Mouse (Mus musculus) erythroid progenitor cell, adult 5-6 weeks (primary cell): ENCODE data around the gene Smyd4. TPM values are rescaled to one million over a fixed set of nuclear protein-coding genes. Genes with fewer than 3 reads are reported as not detected.
A peak's percentile ranks its signal among the peaks of the same experiment; 100 is the strongest.

Experiments used
- ATAC-seq: replicated peaks from 2 replicates; pipeline ENCODE4 v1.8.0; 2016; ENCODE audit warnings: moderate number of reproducible peaks, mild to moderate bottlenecking, moderate TSS enrichment, inconsistent platforms; ENCODE audit not compliant: poor library complexity, low FRiP score, severe bottlenecking
- total RNA-seq, 2 experiments: library from RNA; stranded (forward) in 1 of 2; stranded (reverse) in 1 of 2; fragments of 150-400 nt in 1 of 2; fragments of 186-747, 209-891 nt in 1 of 2; gene quantifications; 2 replicates each; pipeline versions ENCODE4 v1.2.3 to v1.2.4; 2015 to 2017; ENCODE audit warnings: low replicate concordance in 2 of 2

The Smyd4 gene
- total RNA-seq, 2 experiments from 2014 or later = 1.1 to 8.4 TPM

GRCm38 (mm10) chr11:75448575-75448974 is 100.3 kb downstream of the Smyd4 start:
- peak; percentile 36; the same call in 1 of the 2 replicates for ATAC-seq

- ATAC-seq = peak; percentile 47
Measured at GRCm38 (mm10) chr11:75449695-75450094, 101.5 kb downstream of the Smyd4 start.

DNA sequence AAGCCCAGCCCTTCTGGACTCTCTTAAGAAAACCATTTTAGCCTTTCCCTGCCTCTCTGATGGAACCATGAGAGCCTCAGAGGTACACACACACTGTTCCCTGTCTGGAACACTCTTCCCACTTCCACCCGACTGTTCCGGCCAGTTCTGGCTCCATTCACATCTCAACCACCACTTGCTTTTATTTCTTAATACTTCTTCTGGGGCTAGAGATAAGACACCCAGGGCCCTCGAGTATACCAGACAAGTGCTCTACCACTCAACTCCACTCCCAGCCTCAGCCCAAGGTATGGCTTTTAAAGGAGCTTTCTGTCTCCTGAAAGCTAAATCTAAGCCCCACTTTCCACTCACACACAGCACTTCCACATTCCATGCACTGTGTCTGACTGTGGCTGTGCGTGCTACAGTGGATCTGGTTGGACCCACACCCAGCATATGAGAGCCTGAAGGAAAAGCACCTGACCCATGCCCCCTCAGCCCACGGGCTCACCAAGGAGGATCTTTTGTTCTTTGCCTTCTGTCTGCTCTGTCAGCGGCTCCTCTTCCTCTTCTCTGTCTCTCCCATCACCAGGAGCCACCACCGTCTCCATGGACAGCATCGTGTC is 102.2 kb downstream of the Smyd4 start:
- ATAC-seq = peak; percentile 64

GRCm38 (mm10) chr11:75450936-75451335 is 102.7 kb downstream of the Smyd4 start:
- ATAC-seq = peak; percentile 55

DNA sequence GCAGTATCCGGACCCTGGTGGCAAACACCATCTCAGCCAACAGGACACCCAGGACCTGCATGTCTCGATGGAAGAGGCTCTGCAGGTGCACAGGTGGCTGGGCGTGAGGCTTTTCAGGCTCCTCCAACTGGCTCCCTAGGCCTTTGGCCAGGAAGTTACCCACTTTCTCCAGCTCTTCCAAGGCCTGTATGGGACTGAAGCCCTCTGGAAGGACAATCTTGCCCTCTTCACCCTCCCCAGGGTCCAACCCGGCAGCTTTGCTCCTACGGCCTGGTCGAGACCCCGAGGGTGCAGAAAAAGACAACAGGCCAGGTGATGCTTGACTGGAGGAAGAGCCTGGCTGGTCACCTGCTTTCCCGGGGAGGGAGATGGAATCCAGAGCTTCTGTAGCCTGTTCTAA is 103.8 kb downstream of the Smyd4 start:
- no peak for ATAC-seq

DNA sequence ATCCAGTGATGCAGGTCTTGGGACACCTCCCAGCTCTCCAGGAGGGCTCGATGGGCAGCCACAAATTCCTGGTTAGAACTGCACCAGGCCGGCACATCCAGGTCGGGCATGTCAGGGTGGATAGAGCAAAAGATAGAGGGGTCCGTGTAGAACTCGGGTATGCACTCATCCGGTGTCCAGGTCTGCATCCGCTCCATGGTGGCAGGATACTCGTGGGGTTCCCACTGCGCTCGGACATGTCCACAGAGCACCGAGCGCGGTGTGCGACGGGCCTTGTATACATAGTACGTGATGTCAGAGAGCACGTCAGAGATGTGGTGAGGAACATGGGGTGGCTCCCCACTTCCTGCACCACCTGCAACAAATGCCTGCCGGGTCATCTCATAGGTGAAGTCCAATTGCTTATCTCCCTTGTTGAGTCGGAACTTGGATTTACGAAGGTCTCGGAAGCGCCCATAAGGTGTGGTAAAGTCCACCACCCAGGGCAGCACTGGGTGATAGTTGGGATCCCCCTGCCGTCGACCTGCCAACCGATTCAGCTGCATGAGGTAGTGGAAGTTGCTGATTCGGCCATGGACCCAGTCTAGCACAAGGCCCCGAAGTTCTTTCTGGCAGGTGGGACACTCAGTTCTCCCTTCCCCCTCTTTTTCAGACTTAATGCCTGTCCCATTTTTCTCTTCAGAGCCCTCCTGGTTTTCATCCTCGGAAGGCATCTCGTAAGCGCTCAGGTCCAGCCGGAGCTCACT is 104.8 kb downstream of the Smyd4 start:
- ATAC-seq = no peak

- ATAC-seq = peak; percentile 76
Measured at GRCm38 (mm10) chr11:75453991-75454930, 106.0 kb downstream of the Smyd4 start, which contains the start of gene Wdr81. TSS of gene Wdr81 (minus strand) at chr11:75454717.

Other genes with a start within 250 kb of the Smyd4 start
- not detected in 2 replicates for gene Hic1, start 178.9 kb upstream of the Smyd4 start, total RNA-seq (2015; ENCODE audit: low replicate concordance)
- gene Hic1, start 178.9 kb upstream of the Smyd4 start, total RNA-seq (2017; ENCODE audit: low replicate concordance) = not detected in 2 replicates
- gene Ovca2, start 169.6 kb upstream of the Smyd4 start, total RNA-seq (2015; ENCODE audit: low replicate concordance) = 4.2 and 15.1 TPM in 2 replicates
- 1.9 and 4.2 TPM in 2 replicates for gene Ovca2, start 169.6 kb upstream of the Smyd4 start, total RNA-seq (2017; ENCODE audit: low replicate concordance)
- not detected in 2 replicates for gene Dph1, start 157.2 kb upstream of the Smyd4 start, total RNA-seq (2015; ENCODE audit: low replicate concordance)
- 1.1 and 6.3 TPM in 2 replicates for gene Dph1, start 157.2 kb upstream of the Smyd4 start, total RNA-seq (2017; ENCODE audit: low replicate concordance)
- 0.42 and 1.1 TPM in 2 replicates for gene Rtn4rl1, start 154.7 kb upstream of the Smyd4 start, total RNA-seq (2015; ENCODE audit: low replicate concordance)
- not detected in 2 replicates for gene Rtn4rl1, start 154.7 kb upstream of the Smyd4 start, total RNA-seq (2017; ENCODE audit: low replicate concordance)
- gene Rpa1, start 109 bp upstream of the Smyd4 start, total RNA-seq (2015; ENCODE audit: low replicate concordance) = 76.7 and 95.5 TPM in 2 replicates
- 100 and 110 TPM in 2 replicates for gene Rpa1, start 109 bp upstream of the Smyd4 start, total RNA-seq (2017; ENCODE audit: low replicate concordance)
- gene Serpinf1, start 74.3 kb downstream of the Smyd4 start, total RNA-seq (2015; ENCODE audit: low replicate concordance) = 2.9 and 26.0 TPM in 2 replicates
- gene Serpinf1, start 74.3 kb downstream of the Smyd4 start, total RNA-seq (2017; ENCODE audit: low replicate concordance) = 2.2 TPM in 1 of 2 replicates, not detected in the other
- 2.2 TPM in 1 of 2 replicates, not detected in the other for gene Serpinf2, start 91.2 kb downstream of the Smyd4 start, total RNA-seq (2015; ENCODE audit: low replicate concordance)
- 0.98 and 1.5 TPM in 2 replicates for gene Serpinf2, start 91.2 kb downstream of the Smyd4 start, total RNA-seq (2017; ENCODE audit: low replicate concordance)
- 39.0 and 53.3 TPM in 2 replicates for gene Wdr81, start 106.3 kb downstream of the Smyd4 start, total RNA-seq (2015; ENCODE audit: low replicate concordance)
- gene Wdr81, start 106.3 kb downstream of the Smyd4 start, total RNA-seq (2017; ENCODE audit: low replicate concordance) = 45.6 and 48.8 TPM in 2 replicates
- gene Tlcd2, start 113.3 kb downstream of the Smyd4 start, total RNA-seq (2015; ENCODE audit: low replicate concordance) = 1.8 and 6.7 TPM in 2 replicates
- gene Tlcd2, start 113.3 kb downstream of the Smyd4 start, total RNA-seq (2017; ENCODE audit: low replicate concordance) = 1.0 and 17.8 TPM in 2 replicates
- 69.6 and 70.0 TPM in 2 replicates for gene Prpf8, start 138.4 kb downstream of the Smyd4 start, total RNA-seq (2015; ENCODE audit: low replicate concordance)
- 53.6 and 56.5 TPM in 2 replicates for gene Prpf8, start 138.4 kb downstream of the Smyd4 start, total RNA-seq (2017; ENCODE audit: low replicate concordance)
- not detected in 2 replicates for gene Rilp, start 161.7 kb downstream of the Smyd4 start, total RNA-seq (2015; ENCODE audit: low replicate concordance)
- 0.26 and 1.3 TPM in 2 replicates for gene Rilp, start 161.7 kb downstream of the Smyd4 start, total RNA-seq (2017; ENCODE audit: low replicate concordance)
- not detected in 2 replicates for gene Scarf1, start 165.1 kb downstream of the Smyd4 start, total RNA-seq (2015; ENCODE audit: low replicate concordance)
- 0.15 TPM in 1 of 2 replicates, not detected in the other for gene Scarf1, start 165.1 kb downstream of the Smyd4 start, total RNA-seq (2017; ENCODE audit: low replicate concordance)
- gene Slc43a2, start 183.3 kb downstream of the Smyd4 start, total RNA-seq (2015; ENCODE audit: low replicate concordance) = 4.3 and 6.3 TPM in 2 replicates
- 4.5 and 8.2 TPM in 2 replicates for gene Slc43a2, start 183.3 kb downstream of the Smyd4 start, total RNA-seq (2017; ENCODE audit: low replicate concordance)
- 39.8 and 49.4 TPM in 2 replicates for gene Pitpna, start 239.7 kb downstream of the Smyd4 start, total RNA-seq (2015; ENCODE audit: low replicate concordance)
- 18.0 and 33.4 TPM in 2 replicates for gene Pitpna, start 239.7 kb downstream of the Smyd4 start, total RNA-seq (2017; ENCODE audit: low replicate concordance)